24 mouse cellular contexts compared by ENCODE assay signal in the genomic region with DNA sequence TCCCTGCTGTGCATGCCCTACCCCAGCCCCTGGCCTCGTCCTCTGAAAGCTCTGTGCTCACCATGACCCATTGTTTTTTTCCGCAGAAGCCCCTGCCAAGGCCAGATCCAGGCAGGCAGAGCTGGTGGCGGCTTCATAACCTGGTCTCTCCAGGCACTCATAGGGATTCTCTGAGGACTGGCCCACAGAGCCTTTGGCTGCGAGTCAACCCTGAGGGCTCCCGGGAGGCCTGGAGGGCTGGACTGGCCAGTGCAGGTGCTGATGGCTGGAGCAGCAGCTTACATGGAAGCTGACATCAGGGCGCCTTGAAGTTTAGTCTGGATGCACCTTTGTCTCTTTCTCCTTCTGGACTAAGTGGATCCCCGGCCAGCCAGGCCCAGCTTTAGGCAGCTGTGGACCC.
"Had no signal": no experiment of that assay in that cellular context is flagged by ENCODE, and none has a peak within 500 bp of the region (broad histone marks: within the 10 kb centered on the region; RNA-seq: fewer than 3 reads in every experiment).

No protein-coding gene starts in this region.

- ATAC-seq: liver, embryonic 12.5 days; midbrain, embryonic 13.5 days; midbrain, embryonic 16.5 days had no signal

- H3K4me2 ChIP-seq: kidney, embryonic 15.5 days; limb, embryonic 13.5 days; liver, embryonic 12.5 days; liver, embryonic 15.5 days; lung, embryonic 15.5 days; midbrain, embryonic 13.5 days; neural tube, embryonic 13.5 days; stomach, embryonic 15.5 days had no signal

- H3K9me3 ChIP-seq: kidney, embryonic 15.5 days; limb, embryonic 10.5 days; limb, embryonic 13.5 days; liver, embryonic 12.5 days; liver, embryonic 15.5 days; lung, embryonic 15.5 days; midbrain, embryonic 10.5 days; midbrain, embryonic 13.5 days; neural tube, embryonic 13.5 days; stomach, embryonic 15.5 days had no signal

- H3K27ac ChIP-seq: kidney, embryonic 15.5 days; layer of hippocampus, adult 2 months; limb, embryonic 10.5 days; limb, embryonic 13.5 days; liver, embryonic 12.5 days; liver, embryonic 15.5 days; lung, embryonic 15.5 days; midbrain, embryonic 10.5 days; midbrain, embryonic 13.5 days; neural tube, embryonic 13.5 days; stomach, embryonic 15.5 days had no signal

- DNase-seq: kidney, adult 11 months; layer of hippocampus, postnatal 36 days; liver; lung, adult 18-20 months; lung, postnatal 10 days; lung, postnatal 36 days; retina, postnatal 1 day; right cerebral cortex, postnatal 25 days; spleen, adult 18-20 months; thymus, postnatal 25 days had no signal

- H3K4me3 ChIP-seq: kidney, embryonic 15.5 days; layer of hippocampus, adult 2 months; limb, embryonic 10.5 days; limb, embryonic 13.5 days; liver, embryonic 12.5 days; liver, embryonic 15.5 days; lung, embryonic 15.5 days; megakaryocyte, embryonic 14.5 days; midbrain, embryonic 10.5 days; midbrain, embryonic 13.5 days; myocyte; neural tube, embryonic 13.5 days; stomach, embryonic 15.5 days had no signal

- H3K9ac ChIP-seq: kidney, embryonic 15.5 days; limb, embryonic 13.5 days; liver, embryonic 12.5 days; liver, embryonic 15.5 days; lung, embryonic 15.5 days; midbrain, embryonic 13.5 days; neural tube, embryonic 13.5 days; stomach, embryonic 15.5 days had no signal

- H3K27me3 ChIP-seq: kidney, embryonic 15.5 days; limb, embryonic 13.5 days; liver, embryonic 12.5 days; liver, embryonic 15.5 days; lung, embryonic 15.5 days; megakaryocyte, embryonic 14.5 days; midbrain, embryonic 13.5 days; neural tube, embryonic 13.5 days; stomach, embryonic 15.5 days had no signal
